Mouse (Mus musculus): Measurements from ENCODE around the gene Fyn. TPM values are rescaled to one million over a fixed set of nuclear protein-coding genes. Genes with fewer than 3 reads are reported as not detected.

Gene Fyn
- total and polyA plus RNA-seq, 2 experiments: 4.4 to 5.6 TPM

DNA sequence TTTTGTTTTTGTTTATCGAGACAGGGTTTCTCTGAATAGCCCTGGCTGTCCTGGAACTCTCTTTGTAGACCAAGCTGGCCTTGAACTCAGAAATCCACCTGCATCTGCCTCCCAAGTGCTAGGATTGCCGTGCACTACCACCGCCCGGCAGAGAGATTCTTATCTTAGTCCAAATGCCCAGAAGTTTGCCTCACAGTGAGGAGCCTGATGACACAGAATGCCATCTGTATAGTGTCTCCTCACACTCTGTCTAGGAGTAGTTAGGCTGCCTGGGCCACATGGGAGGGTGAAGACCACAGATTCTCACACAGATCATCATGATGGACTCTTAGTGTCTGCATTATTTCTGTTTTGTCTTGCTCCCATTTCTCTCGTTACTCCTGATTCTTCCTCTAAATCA lies 140.1 kb downstream of the Fyn start:
- Histone ChIP-seq H3K4me1 (ENCODE audit: control insufficient read depth, insufficient read depth, low read length) (no peaks in the 10 kb centered on the region), H3K27ac (replicated peaks; ENCODE audit: insufficient read depth, low read depth, low read length) (no peak overlapping the region), H3K4me3 (ENCODE audit: insufficient read depth, low read depth, low read length) (no peak overlapping the region), H3K9ac (ENCODE audit: low read depth, low read length) (no peak overlapping the region), H3K27me3 (ENCODE audit: control insufficient read depth, insufficient read depth, low read length) (no peaks in the 10 kb centered on the region), H3K36me3 (ENCODE audit: control insufficient read depth, insufficient read depth, low read length) (no peaks in the 10 kb centered on the region), H3K79me2 (ENCODE audit: control insufficient read depth, insufficient read depth, low read length) (peaks cover 5% of the 10 kb centered on the region)
- WGBS: 84% methylated on average over 5 of the region's 5 CpGs
- DNase-seq (ENCODE audit: extremely low read depth, low read depth, low spot score): no peak
- no peak for TF ChIP-seq CTCF (IDR thresholded peaks at IDR 0.05; ENCODE audit: low read depth, low read length)
- no peak for TF ChIP-seq POLR2A (IDR thresholded peaks at IDR 0.05; ENCODE audit: extremely low read depth, insufficient read depth, low read length)

DNA sequence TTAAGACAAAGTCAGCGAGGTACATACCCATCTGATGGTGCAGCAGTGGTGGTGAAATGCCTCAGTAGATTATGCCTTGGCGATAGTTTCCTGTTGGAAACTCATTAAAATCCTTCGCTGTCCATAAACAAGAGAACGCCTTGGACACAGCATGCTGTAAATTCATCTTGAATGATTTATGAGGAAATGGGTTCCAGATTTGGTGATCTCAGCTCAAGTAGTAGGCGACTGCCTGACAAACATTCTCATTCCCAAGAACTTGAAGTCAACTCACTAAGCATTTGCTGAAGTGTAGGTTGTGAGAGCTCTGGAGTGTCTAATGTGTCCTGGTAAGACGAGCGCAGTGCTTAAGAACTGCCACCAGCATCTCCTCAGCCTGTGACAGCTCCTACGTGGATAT lies 141.3 kb downstream of the Fyn start:
- 81% methylated on average over 8 of the region's 8 CpGs for WGBS
- TF ChIP-seq CTCF (IDR thresholded peaks at IDR 0.05; ENCODE audit: low read depth, low read length) (no peak), POLR2A (IDR thresholded peaks at IDR 0.05; ENCODE audit: extremely low read depth, insufficient read depth, low read length) (no peak)
- no peaks in the 10 kb centered on the region for H3K4me1 ChIP-seq (ENCODE audit: control insufficient read depth, insufficient read depth, low read length)

GRCm38 (mm10) chr10:39512631-39513314 lies 144.1 kb downstream of the Fyn start:
- DNase-seq (ENCODE audit: extremely low read depth, low read depth, low spot score): no peak
- Histone ChIP-seq H3K27me3 (ENCODE audit: control insufficient read depth, insufficient read depth, low read length) (no peaks in the 10 kb centered on the region), H3K36me3 (ENCODE audit: control insufficient read depth, insufficient read depth, low read length) (no peaks in the 10 kb centered on the region), H3K4me1 (ENCODE audit: control insufficient read depth, insufficient read depth, low read length) (no peaks in the 10 kb centered on the region), H3K27ac (replicated peaks; ENCODE audit: insufficient read depth, low read depth, low read length) (no peak overlapping the region), H3K4me3 (ENCODE audit: insufficient read depth, low read depth, low read length) (no peak overlapping the region), H3K79me2 (ENCODE audit: control insufficient read depth, insufficient read depth, low read length) (peaks cover 1% of the 10 kb centered on the region), H3K9ac (ENCODE audit: low read depth, low read length) (no peak overlapping the region)
- TF ChIP-seq POLR2A (IDR thresholded peaks at IDR 0.05; ENCODE audit: extremely low read depth, insufficient read depth, low read length): no peak
- TF ChIP-seq CTCF (IDR thresholded peaks at IDR 0.05; ENCODE audit: low read depth, low read length): no peak
- 86% methylated on average over 14 of the region's 14 CpGs for WGBS

More for the DNA sequence above, 141.3 kb downstream of the Fyn start:
- no peak for DNase-seq (ENCODE audit: extremely low read depth, low read depth, low spot score)
- Histone ChIP-seq H3K27ac (replicated peaks; ENCODE audit: insufficient read depth, low read depth, low read length) (no peak overlapping the region), H3K79me2 (ENCODE audit: control insufficient read depth, insufficient read depth, low read length) (peaks cover 5% of the 10 kb centered on the region), H3K9ac (ENCODE audit: low read depth, low read length) (no peak overlapping the region), H3K27me3 (ENCODE audit: control insufficient read depth, insufficient read depth, low read length) (no peaks in the 10 kb centered on the region), H3K4me3 (ENCODE audit: insufficient read depth, low read depth, low read length) (no peak overlapping the region), H3K36me3 (ENCODE audit: control insufficient read depth, insufficient read depth, low read length) (no peaks in the 10 kb centered on the region)

GRCm38 (mm10) chr10:39514916-39515315 lies 146.3 kb downstream of the Fyn start:
- Histone ChIP-seq H3K79me2 (ENCODE audit: control insufficient read depth, insufficient read depth, low read length) (no peaks in the 10 kb centered on the region; the same call in 1 of the 2 replicates), H3K4me1 (ENCODE audit: control insufficient read depth, insufficient read depth, low read length) (no peaks in the 10 kb centered on the region), H3K4me3 (ENCODE audit: insufficient read depth, low read depth, low read length) (no peak overlapping the region), H3K27ac (replicated peaks; ENCODE audit: insufficient read depth, low read depth, low read length) (no peak overlapping the region), H3K36me3 (ENCODE audit: control insufficient read depth, insufficient read depth, low read length) (no peaks in the 10 kb centered on the region), H3K9ac (ENCODE audit: low read depth, low read length) (no peak overlapping the region), H3K27me3 (ENCODE audit: control insufficient read depth, insufficient read depth, low read length) (no peaks in the 10 kb centered on the region)
- TF ChIP-seq POLR2A (IDR thresholded peaks at IDR 0.05; ENCODE audit: extremely low read depth, insufficient read depth, low read length) (no peak), CTCF (IDR thresholded peaks at IDR 0.05; ENCODE audit: low read depth, low read length) (no peak)
- no peak for DNase-seq (ENCODE audit: extremely low read depth, low read depth, low spot score)
- 93% methylated on average over 8 of the region's 8 CpGs for WGBS

GRCm38 (mm10) chr10:39516541-39517133 lies 148.0 kb downstream of the Fyn start:
- no peak for TF ChIP-seq CTCF (IDR thresholded peaks at IDR 0.05; ENCODE audit: low read depth, low read length)
- no peak for TF ChIP-seq POLR2A (IDR thresholded peaks at IDR 0.05; ENCODE audit: extremely low read depth, insufficient read depth, low read length)
- no peak for DNase-seq (ENCODE audit: extremely low read depth, low read depth, low spot score)
- Histone ChIP-seq H3K9ac (ENCODE audit: low read depth, low read length) (no peak overlapping the region), H3K27me3 (ENCODE audit: control insufficient read depth, insufficient read depth, low read length) (no peaks in the 10 kb centered on the region), H3K79me2 (ENCODE audit: control insufficient read depth, insufficient read depth, low read length) (no peaks in the 10 kb centered on the region), H3K4me3 (ENCODE audit: insufficient read depth, low read depth, low read length) (no peak overlapping the region), H3K4me1 (ENCODE audit: control insufficient read depth, insufficient read depth, low read length) (no peaks in the 10 kb centered on the region), H3K27ac (replicated peaks; ENCODE audit: insufficient read depth, low read depth, low read length) (no peak overlapping the region), H3K36me3 (ENCODE audit: control insufficient read depth, insufficient read depth, low read length) (no peaks in the 10 kb centered on the region)
- 96% methylated on average over 6 of the region's 6 CpGs for WGBS

GRCm38 (mm10) chr10:39517375-39517774 lies 148.7 kb downstream of the Fyn start:
- no peaks in the 10 kb centered on the region for H3K4me1 ChIP-seq (ENCODE audit: control insufficient read depth, insufficient read depth, low read length)
- no peak overlapping the region for H3K27ac ChIP-seq (replicated peaks; ENCODE audit: insufficient read depth, low read depth, low read length)
- no peaks in the 10 kb centered on the region for H3K36me3 ChIP-seq (ENCODE audit: control insufficient read depth, insufficient read depth, low read length)
- no peaks in the 10 kb centered on the region for H3K79me2 ChIP-seq (ENCODE audit: control insufficient read depth, insufficient read depth, low read length)
- H3K9ac ChIP-seq (ENCODE audit: low read depth, low read length): no peak overlapping the region
- 86% methylated on average over 9 of the region's 9 CpGs for WGBS
- no peaks in the 10 kb centered on the region for H3K27me3 ChIP-seq (ENCODE audit: control insufficient read depth, insufficient read depth, low read length)
- no peak for DNase-seq (ENCODE audit: extremely low read depth, low read depth, low spot score)
- H3K4me3 ChIP-seq (ENCODE audit: insufficient read depth, low read depth, low read length): no peak overlapping the region
- TF ChIP-seq POLR2A (IDR thresholded peaks at IDR 0.05; ENCODE audit: extremely low read depth, insufficient read depth, low read length) (no peak), CTCF (IDR thresholded peaks at IDR 0.05; ENCODE audit: low read depth, low read length) (no peak)
